Mouse (Mus musculus) lung, adult 2 months (tissue): ENCODE data around the gene Ntn1. TPM values are rescaled to one million over a fixed set of nuclear protein-coding genes. Genes with fewer than 3 reads are reported as not detected.

Experiments used
- DNase-seq: peaks from one replicate; pipeline ENCODE4 v3.0.0; 2022
- H3K4me1 ChIP-seq: fragments of 200-500 bp; 2 replicates; pipeline ENCODE4 v1.6.1; 2011; ENCODE audit warnings: low read length; ENCODE audit not compliant: control insufficient read depth, insufficient read depth
- H3K4me3 ChIP-seq: fragments of 200-500 bp; replicated peaks from 2 replicates; pipeline ENCODE3; 2011; ENCODE audit warnings: low read depth, mild to moderate bottlenecking, control low read depth, low read length; ENCODE audit errors: extremely low read depth
- CTCF ChIP-seq: fragments of 200-500 bp; IDR thresholded peaks from 2 replicates; pipeline ENCODE4 v1.5.1; 2011; ENCODE audit warnings: mild to moderate bottlenecking, low read length, control low read depth; ENCODE audit not compliant: insufficient read depth
- POLR2A ChIP-seq: fragments of 200-500 bp; IDR thresholded peaks from 2 replicates; pipeline ENCODE4 v1.6.1; 2011; ENCODE audit warnings: low read depth, mild to moderate bottlenecking, control low read depth, low read length, borderline replicate concordance; ENCODE audit errors: extremely low read depth
- WGBS: fragments of 180-500 bp; shearing (Covaris S2); methylation state at CpG from one replicate; pipeline ENCODE4 v1.1.7; 2018; 5-methylcytosine and 5-hydroxymethylcytosine counted together
- polyA plus RNA-seq: library from polyadenylated mRNA; depleted of rRNA; stranded (reverse); fragments of >200 nt; gene quantifications from 2 replicates; pipeline ENCODE4 v1.2.3, GENCODE M21; 2012

Ntn1 gene
- polyA plus RNA-seq, 1 experiment = 58.8 TPM

DNA sequence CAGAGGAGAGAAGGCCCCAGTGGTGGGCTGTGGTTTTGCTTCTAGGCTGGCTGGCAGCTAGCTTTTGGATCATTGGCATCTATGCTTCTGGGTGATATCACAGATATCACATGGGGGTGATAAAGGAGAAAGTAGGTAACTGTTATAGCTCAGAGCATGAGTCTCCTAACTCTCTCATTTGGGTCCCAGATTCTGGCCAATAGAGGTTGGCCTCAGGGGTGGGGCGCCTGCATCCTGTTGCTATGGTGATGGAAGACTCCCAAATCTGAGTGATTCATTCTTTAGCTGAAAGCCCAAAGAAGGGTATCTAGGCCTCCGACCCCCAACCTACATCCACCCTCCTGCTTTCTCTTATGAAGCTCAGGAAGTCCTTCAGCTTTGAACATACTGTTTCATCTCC is 34.1 kb upstream of the Ntn1 start:
- 89% methylated on average over 2 of the region's 2 CpGs for WGBS
- Histone ChIP-seq H3K4me3 (no peak overlapping the region), H3K4me1 (no peaks in the 10 kb centered on the region)
- TF ChIP-seq CTCF = no peak
- no peak for TF ChIP-seq POLR2A
- DNase-seq = no peak

DNA sequence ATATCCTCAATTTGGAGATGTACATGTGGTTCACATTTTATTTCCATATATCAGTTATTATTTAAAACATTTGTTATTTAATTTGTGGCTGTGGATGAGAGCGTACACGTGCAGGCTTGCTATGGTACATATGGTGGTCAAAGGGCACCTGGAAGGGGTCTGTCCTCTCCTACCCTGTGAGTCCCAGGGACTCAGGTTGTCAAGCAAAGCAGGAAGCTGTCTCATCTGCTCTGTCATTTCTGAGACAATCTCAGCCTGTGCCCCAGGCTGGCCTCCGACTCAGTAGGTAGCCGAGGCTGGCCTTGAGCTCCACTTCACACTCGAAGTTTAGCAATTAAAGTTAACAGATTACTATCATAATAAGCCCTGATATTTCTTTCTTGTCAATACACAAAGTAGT is 32.9 kb upstream of the Ntn1 start:
- no peak overlapping the region for H3K4me3 ChIP-seq
- WGBS = 80% methylated on average over 5 of the region's 5 CpGs

DNA sequence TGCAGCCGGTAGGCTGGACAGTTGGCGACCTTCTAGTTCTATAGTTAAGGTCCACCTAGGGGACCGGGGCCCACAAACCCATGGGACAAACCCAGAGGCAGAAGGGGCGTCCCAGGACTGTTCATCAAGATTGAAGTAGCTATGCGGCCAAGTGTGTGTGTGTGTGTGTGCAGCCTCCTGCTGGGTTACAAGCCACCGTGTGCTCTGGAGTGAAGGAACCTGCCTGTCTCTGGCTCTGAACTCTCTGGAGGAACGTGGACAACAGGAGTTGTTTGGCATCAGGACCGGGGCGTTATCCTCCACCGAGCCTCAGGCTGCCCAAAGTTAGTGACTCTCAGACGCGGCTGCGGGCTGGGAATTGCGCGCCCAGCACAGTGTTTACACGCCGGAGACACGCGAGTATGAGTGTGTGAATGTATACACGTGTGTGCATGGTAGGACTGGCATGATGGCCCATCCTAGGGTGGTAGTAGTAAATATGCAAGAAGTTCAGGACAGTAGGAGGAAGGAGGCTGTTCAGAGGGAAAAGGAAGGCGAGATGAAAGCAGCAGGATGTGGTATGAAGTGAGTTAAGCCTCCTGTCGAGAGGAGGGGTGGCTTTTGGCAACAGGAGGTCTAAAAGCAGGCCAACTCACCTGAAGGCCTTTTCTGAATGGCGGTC is 31.9 kb upstream of the Ntn1 start:
- 28% methylated on average over 23 of the region's 23 CpGs for WGBS
- H3K4me1 ChIP-seq = no peaks in the 10 kb centered on the region
- TF ChIP-seq CTCF (no peak), POLR2A (no peak)
- no peak for DNase-seq
- peak overlapping the region; percentile 40 for H3K4me3 ChIP-seq

More for the DNA sequence above, 32.9 kb upstream of the Ntn1 start:
- H3K4me1 ChIP-seq = no peaks in the 10 kb centered on the region
- no peak for TF ChIP-seq POLR2A
- no peak for TF ChIP-seq CTCF
- DNase-seq = no peak

DNA sequence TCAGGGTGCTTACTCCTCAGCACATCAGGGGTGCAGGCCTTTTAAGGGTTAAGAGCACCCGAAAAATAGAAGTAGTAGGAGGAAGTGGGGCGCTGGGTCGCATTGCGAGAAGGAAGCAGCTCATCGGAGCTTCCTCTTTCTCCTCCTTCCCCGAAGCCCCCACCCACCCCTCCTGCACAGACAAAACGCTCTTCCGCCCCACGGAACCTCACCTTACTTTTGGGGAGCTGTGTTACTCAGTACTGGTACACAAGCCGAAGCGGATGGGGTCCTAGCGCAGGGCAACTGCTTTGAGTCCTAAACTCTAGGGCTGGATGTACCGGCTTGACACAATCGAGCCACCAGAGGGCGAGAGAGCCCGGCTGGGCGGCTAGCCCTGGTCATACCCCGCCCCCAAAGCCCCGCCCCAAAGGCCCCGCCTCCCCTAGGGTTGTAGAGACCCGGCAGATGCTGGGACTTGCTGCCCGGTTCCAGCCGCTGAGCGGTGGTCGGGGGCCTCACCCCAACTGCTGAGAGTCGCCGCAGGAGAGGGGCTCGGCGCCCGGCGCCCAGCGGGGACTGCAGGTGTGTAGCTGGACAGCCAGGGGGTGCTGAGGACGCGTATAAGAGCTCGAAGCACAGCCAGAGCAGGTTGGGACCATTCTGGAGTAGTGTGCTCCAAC is 31.2 kb upstream of the Ntn1 start, which contains the start of gene Pik3r5:
TSS of gene Pik3r5 (plus strand) at position 423 of the 662 bp plus-strand sequence.
- Histone ChIP-seq H3K4me1 (no peaks in the 10 kb centered on the region), H3K4me3 (peak within 1 kb of the TSS; percentile 49)
- peak; percentile 69 for DNase-seq
- no peak for TF ChIP-seq POLR2A
- peak; percentile 61 for TF ChIP-seq CTCF
- WGBS = 3% methylated on average over 35 of the region's 35 CpGs

DNA sequence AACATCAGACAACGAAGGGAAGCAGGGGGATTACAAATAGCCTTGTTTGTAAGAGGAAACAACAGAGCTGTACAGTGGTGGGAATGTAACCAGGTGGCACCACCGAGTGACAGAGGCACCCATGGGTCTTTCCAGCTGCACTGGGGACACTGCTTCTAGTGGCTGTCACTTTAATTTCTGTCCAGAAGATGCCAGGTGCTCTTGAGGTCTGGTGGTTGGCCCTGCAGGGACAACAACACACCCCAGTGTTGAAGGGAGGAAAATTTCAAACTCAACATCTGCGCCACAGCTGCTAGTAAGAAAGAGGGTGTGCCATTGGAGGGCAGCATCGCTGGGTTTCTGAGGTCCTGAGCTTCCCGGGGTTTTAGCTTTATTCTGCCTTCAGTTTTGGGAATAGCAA is 30.0 kb upstream of the Ntn1 start:
- no peaks in the 10 kb centered on the region for H3K4me1 ChIP-seq
- H3K4me3 ChIP-seq = no peak overlapping the region
- 48% methylated on average over 5 of the region's 5 CpGs for WGBS
- no peak for DNase-seq
- TF ChIP-seq POLR2A (no peak), CTCF (no peak)

DNA sequence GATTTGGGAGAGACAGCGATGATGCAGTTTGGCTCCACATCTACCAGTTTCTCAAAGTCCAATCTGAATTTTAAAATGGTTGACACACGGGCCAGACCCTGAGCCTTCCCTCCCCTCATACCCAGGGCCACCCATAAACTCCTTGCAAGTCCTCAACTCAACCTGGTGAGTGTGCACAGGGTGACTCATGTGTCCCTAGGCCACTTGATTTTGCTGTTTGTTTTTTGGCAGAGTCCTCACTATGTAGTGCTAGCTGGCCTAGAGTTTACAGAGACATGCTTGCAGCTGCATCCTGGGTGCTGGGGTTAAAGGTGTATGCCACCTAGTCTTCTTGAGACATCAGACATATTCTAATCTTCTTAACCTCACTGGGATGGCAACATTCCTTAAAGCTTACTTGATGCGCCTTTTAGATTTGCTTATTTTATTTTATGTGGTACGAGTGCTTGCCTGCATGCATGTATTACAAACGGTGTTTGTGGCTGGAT is 26.5 kb upstream of the Ntn1 start:
- Histone ChIP-seq H3K4me3 (no peak overlapping the region), H3K4me1 (no peaks in the 10 kb centered on the region)
- 76% methylated on average over 5 of the region's 5 CpGs for WGBS
- TF ChIP-seq CTCF (no peak), POLR2A (no peak)
- no peak for DNase-seq

DNA sequence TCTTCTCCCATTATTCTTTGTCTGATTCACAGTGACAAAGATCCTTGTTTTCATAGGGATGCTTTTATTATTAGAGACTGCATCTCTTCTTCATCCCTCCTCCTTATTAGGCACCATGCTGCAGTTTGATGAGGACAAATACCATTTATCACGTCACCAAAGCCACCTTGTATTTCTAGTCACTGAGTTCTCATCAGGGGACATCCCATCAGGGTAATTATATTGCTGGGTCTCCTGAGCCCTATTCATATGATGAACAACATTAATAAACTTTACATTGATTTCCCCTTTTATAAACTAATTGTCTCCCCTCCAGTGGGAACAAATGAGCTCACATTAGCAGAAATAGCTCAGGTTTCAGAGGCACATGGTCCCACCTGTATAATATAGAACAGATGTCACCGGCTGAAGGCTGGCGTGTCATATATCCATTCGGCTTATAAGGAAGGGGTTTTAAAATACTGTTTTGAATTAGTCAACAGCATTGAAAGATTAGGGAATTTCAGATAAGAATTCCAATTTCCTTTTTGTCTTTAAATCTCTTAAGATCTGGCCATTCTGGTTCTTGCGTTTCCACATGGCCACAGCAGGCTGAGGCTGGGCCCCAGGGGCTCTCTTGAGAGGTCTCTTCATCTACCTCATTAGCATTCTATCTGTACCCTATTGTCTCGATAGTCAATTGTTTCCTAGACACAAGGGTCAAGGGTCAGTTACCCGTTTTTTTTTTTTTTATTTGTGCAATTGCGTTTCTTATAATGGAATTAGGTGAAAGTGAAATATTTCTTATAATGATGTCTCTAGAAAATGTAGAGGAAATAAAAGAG is 25.1 kb upstream of the Ntn1 start:
- Histone ChIP-seq H3K4me3 (no peak overlapping the region), H3K4me1 (no peaks in the 10 kb centered on the region)
- TF ChIP-seq CTCF (no peak), POLR2A (no peak)
- DNase-seq = no peak
- 71% methylated on average over 8 of the region's 8 CpGs for WGBS

DNA sequence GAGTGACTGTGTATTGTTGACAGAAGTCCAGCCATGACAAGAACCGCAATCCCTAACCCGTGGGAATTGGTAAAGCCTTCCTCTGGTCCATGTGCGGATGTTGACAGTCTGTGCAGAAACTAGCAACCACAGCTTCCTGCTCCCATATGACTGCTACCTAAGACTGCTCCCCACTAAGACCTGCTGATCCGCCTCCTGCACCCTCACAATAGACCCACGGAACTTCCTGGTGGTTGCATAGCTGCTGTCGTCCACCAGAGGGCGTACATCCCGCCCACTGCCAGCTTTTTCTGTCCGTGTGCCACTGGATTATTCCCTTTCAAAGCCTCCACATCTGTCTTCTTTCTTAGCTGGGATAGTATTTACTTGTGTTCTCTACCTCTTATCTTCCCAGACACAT is 17.2 kb upstream of the Ntn1 start:
- Histone ChIP-seq H3K4me1 (no peaks in the 10 kb centered on the region), H3K4me3 (no peak overlapping the region)
- peak; percentile 43 for DNase-seq
- 34% methylated on average over 9 of the region's 9 CpGs for WGBS
- TF ChIP-seq CTCF = peak; percentile 88
- no peak for TF ChIP-seq POLR2A

DNA sequence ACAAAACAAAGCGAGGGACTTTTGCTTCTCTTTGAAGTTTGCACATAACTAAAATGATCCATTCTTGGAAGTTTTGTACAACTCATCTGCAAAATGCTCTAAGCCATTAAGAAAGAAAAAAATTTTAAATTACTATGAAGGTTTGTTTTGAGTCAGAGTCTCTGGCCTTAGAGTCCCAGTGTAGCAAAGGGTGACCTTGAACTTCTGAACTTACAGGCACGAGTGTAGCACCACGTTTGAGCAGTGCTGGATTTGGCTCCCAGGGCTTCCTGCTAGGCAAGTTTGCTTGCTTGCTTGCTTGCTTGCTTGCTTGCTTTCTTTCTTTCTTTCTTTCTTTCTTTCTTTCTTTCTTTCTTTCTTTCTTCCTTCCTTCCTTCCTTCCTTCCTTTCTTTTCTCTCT is 16.4 kb upstream of the Ntn1 start:
- Histone ChIP-seq H3K4me3 (no peak overlapping the region), H3K4me1 (no peaks in the 10 kb centered on the region)
- TF ChIP-seq CTCF (no peak), POLR2A (no peak)
- WGBS = 39% methylated on average over 3 of the region's 3 CpGs
- no peak for DNase-seq
